Comparison of ENCODE assay signal across 20 mouse cellular contexts in genomic region chr4:40817936-40818335, GRCm38 (mm10). TPM values are rescaled to one million over a fixed set of nuclear protein-coding genes. Genes with fewer than 3 reads are reported as not detected.
DNase-seq lines count a peak whose midpoint lies in the region; ATAC-seq and TF ChIP-seq lines count a peak whose summit lies in the region.
"Had no signal": no experiment of that assay in that cellular context is flagged by ENCODE, and none has a peak within 500 bp of the region (broad histone marks: within the 10 kb centered on the region; RNA-seq: fewer than 3 reads in every experiment).

No protein-coding gene starts in this region.

- no peak overlapping the region for H3K4me2 ChIP-seq in heart, embryonic 11.5 days
- H3K4me2 ChIP-seq: forebrain, embryonic 13.5 days; hindbrain, embryonic 14.5 days; liver, embryonic 12.5 days had no signal

- no peak for TF ChIP-seq CTCF in C2C12 (IDR thresholded peaks at IDR 0.05; ENCODE audit: control insufficient read depth, insufficient read depth, insufficient read length)

- no peaks in the 10 kb centered on the region for H3K27me3 ChIP-seq in heart, embryonic 11.5 days (ENCODE audit: control insufficient read depth, insufficient read depth, low read length)
- no peaks in the 10 kb centered on the region for H3K27me3 ChIP-seq in C2C12 (ENCODE audit: control insufficient read depth, insufficient read depth, insufficient read length)
- H3K27me3 ChIP-seq: forebrain, embryonic 13.5 days; liver, embryonic 12.5 days; Patski had no signal

- H3K27ac ChIP-seq in heart, embryonic 11.5 days (ENCODE audit: low read depth, low read length) = no peak overlapping the region
- H3K27ac ChIP-seq: embryonic facial prominence, embryonic 10.5 days; forebrain, embryonic 13.5 days; heart, embryonic 10.5 days; hindbrain, embryonic 14.5 days; kidney, postnatal 0 days; layer of hippocampus, adult 2 months; liver, embryonic 12.5 days had no signal

- DNase-seq in gastrocnemius, postnatal 10 days = peak; percentile 26
- no peak for DNase-seq in gastrocnemius, postnatal 4 days (ENCODE audit: low spot score in 2 of 2)
- DNase-seq in heart, postnatal 4 days = peak; percentile 60
- peak; percentile 34 to 66 for DNase-seq in lung, postnatal 4 days
- no peak for DNase-seq in frontal cortex, postnatal 25 days (ENCODE audit: low spot score in 2 of 2)
- DNase-seq: cerebellum, adult 2 months; midbrain, embryonic 14.5 days; right cerebral cortex, adult 18-20 months; thymus, adult 18-20 months had no signal

- 0 out of 2 replicates have a peak, but pooled peaks cover 5% of the 10 kb centered on the region for H3K36me3 ChIP-seq in heart, embryonic 11.5 days (ENCODE audit: control insufficient read depth, insufficient read depth, low read length)
- H3K36me3 ChIP-seq in C2C12 (ENCODE audit: control insufficient read depth, insufficient read depth) = peaks cover 29% of the 10 kb centered on the region

- no peak overlapping the region for H3K9ac ChIP-seq in heart, embryonic 11.5 days (ENCODE audit: low read depth, low read length)
- H3K9ac ChIP-seq: forebrain, embryonic 13.5 days; hindbrain, embryonic 14.5 days; liver, embryonic 12.5 days had no signal

- no peaks in the 10 kb centered on the region for H3K79me3 ChIP-seq in C2C12 (ENCODE audit: low read depth)

- H3K4me1 ChIP-seq in heart, embryonic 11.5 days (ENCODE audit: control insufficient read depth, insufficient read depth, low read length) = peaks cover 41% of the 10 kb centered on the region

- WGBS in heart, embryonic 11.5 days (ENCODE audit: insufficient replicate concordance) = 82% methylated on average over 12 of the region's 12 CpGs

- no peak for ATAC-seq in heart, embryonic 11.5 days (replicated peaks; ENCODE audit: insufficient number of reproducible peaks, low FRiP score, low TSS enrichment)
- ATAC-seq: forebrain, embryonic 13.5 days; intestine, postnatal 0 days; liver, embryonic 12.5 days; Patski had no signal

- no peak overlapping the region for H3K4me3 ChIP-seq in heart, embryonic 11.5 days (ENCODE audit: low read depth, low read length)
- H3K4me3 ChIP-seq in C2C12 (ENCODE audit: insufficient read depth, poor library complexity, severe bottlenecking) = no peak overlapping the region
- H3K4me3 ChIP-seq: embryonic facial prominence, embryonic 10.5 days; forebrain, embryonic 13.5 days; heart, embryonic 10.5 days; layer of hippocampus, adult 2 months; liver, embryonic 12.5 days had no signal

- peak overlapping the region; percentile 49 for H3ac ChIP-seq in C2C12 (ENCODE audit: control insufficient read depth, insufficient read length, low read depth)

- peaks cover 45% of the 10 kb centered on the region for H3K79me2 ChIP-seq in C2C12 (ENCODE audit: control insufficient read depth, insufficient read depth)

- no peaks in the 10 kb centered on the region for H3K9me3 ChIP-seq in heart, embryonic 11.5 days (replicated peaks; ENCODE audit: control insufficient read depth, low read length)
- H3K9me3 ChIP-seq: embryonic facial prominence, embryonic 10.5 days; forebrain, embryonic 13.5 days; heart, embryonic 10.5 days; liver, embryonic 12.5 days had no signal

TF ChIP-seq in C2C12, 6 proteins besides CTCF, POLR2A, EP300 and RAD21:
- TF ChIP-seq MYOD1 (IDR thresholded peaks at IDR 0.05; ENCODE audit: control insufficient read depth, insufficient read length, low read depth) (peak; percentile 31), MYOG (IDR thresholded peaks at IDR 0.05; ENCODE audit: control insufficient read depth, extremely low read depth, insufficient read length) (no peak)

RNA-seq across cellular contexts. Expression of gene B4galt1, which starts 35.9 kb away (rescaled TPM):
- total RNA-seq in gastrocnemius, postnatal 10 days (2021) = 10 to 100 TPM; 52.0 to 58.6 TPM
- total RNA-seq in gastrocnemius, postnatal 4 days (2021) = 10 to 100 TPM; 89.0 to 91.4 TPM
- total RNA-seq in heart, postnatal 4 days (2021) = 10 to 100 TPM; 92.2 to 93.6 TPM
- polyA plus RNA-seq in heart, embryonic 11.5 days (2014; fragmentation: Nextera tagmentation; extraction: Ambion mirVana) = 43.9 and 50.2 TPM in 2 replicates
- 42.2 TPM for polyA plus RNA-seq in C2C12 (2012; fragmentation: generic; extraction: Trizol)

Comparison
In these comparisons a context has a peak if more than half of its experiments do, and no peak if none do; other contexts are left out.
1. DNase-seq: peak in gastrocnemius, postnatal 10 days (single experiment), heart, postnatal 4 days (single experiment) and lung, postnatal 4 days (2 of 2); none in gastrocnemius, postnatal 4 days (0 of 2) and frontal cortex, postnatal 25 days (0 of 2).